Mouse (Mus musculus) myocyte (in vitro differentiated cells): Measurements from ENCODE around the gene Cacna1a. TPM values are rescaled to one million over a fixed set of nuclear protein-coding genes. Genes with fewer than 3 reads are reported as not detected.
A peak's percentile ranks its signal among the peaks of the same experiment; 100 is the strongest.

Source experiments
- H3K27me3 ChIP-seq: one replicate; pipeline ENCODE4 v1.6.1; 2011; ENCODE audit not compliant: control insufficient read depth, insufficient read depth, insufficient read length
- H3K36me3 ChIP-seq: one replicate; pipeline ENCODE4 v1.6.1; 2011; ENCODE audit not compliant: control insufficient read depth, insufficient read depth
- H3K4me2 ChIP-seq: one replicate; pipeline ENCODE4 v1.6.1; 2011; ENCODE audit warnings: low read depth, control low read depth
- H3K4me3 ChIP-seq: one replicate; pipeline ENCODE4 v1.5.1; 2011; ENCODE audit warnings: mild to moderate bottlenecking, control low read depth, moderate library complexity
- H3K79me2 ChIP-seq: one replicate; pipeline ENCODE4 v1.6.1; 2011; ENCODE audit not compliant: control insufficient read depth, insufficient read depth
- H3ac ChIP-seq: one replicate; pipeline ENCODE4 v1.6.1; 2011; ENCODE audit not compliant: control insufficient read depth, insufficient read length
- CEBPB ChIP-seq: IDR thresholded peaks from 2 replicates; pipeline ENCODE4 v1.6.1; 2011; ENCODE audit warnings: mild to moderate bottlenecking, moderate library complexity; ENCODE audit not compliant: poor library complexity, insufficient read depth, severe bottlenecking
- E2F4 ChIP-seq: IDR thresholded peaks from one replicate; pipeline ENCODE4 v1.6.1; 2011; ENCODE audit warnings: mild to moderate bottlenecking, control low read depth, moderate library complexity; ENCODE audit not compliant: insufficient read depth
- MAX ChIP-seq: IDR thresholded peaks from one replicate; pipeline ENCODE4 v1.6.1; 2011; ENCODE audit warnings: low read depth, mild to moderate bottlenecking, control low read depth
- MYOD1 ChIP-seq, 3 experiments: IDR thresholded peaks; one replicate each; pipeline ENCODE4 v1.6.1; 2011; ENCODE audit warnings: control low read depth in 2 of 3, low read depth in 2 of 3, mild to moderate bottlenecking in 2 of 3, moderate library complexity in 1 of 3; ENCODE audit not compliant: insufficient read length in 2 of 3, control insufficient read depth in 1 of 3
- MYOG ChIP-seq, 3 experiments: IDR thresholded peaks; one replicate each; pipeline ENCODE4 v1.6.1; 2011; ENCODE audit warnings: control low read depth in 2 of 3, low read depth in 2 of 3, mild to moderate bottlenecking in 2 of 3; ENCODE audit not compliant: insufficient read length in 2 of 3, control insufficient read depth in 1 of 3, insufficient read depth in 1 of 3
- POLR2A ChIP-seq: IDR thresholded peaks from one replicate; pipeline ENCODE4 v1.6.1; 2011; ENCODE audit warnings: low read depth, mild to moderate bottlenecking, control low read depth, moderate library complexity; ENCODE audit not compliant: insufficient read length
- POLR2AphosphoS2 ChIP-seq: IDR thresholded peaks from one replicate; pipeline ENCODE4 v1.6.1; 2011; ENCODE audit warnings: low read depth, control low read depth; ENCODE audit not compliant: insufficient read length
- REST ChIP-seq: IDR thresholded peaks from one replicate; pipeline ENCODE4 v1.6.1; 2011; ENCODE audit warnings: mild to moderate bottlenecking, control low read depth, moderate library complexity; ENCODE audit not compliant: insufficient read depth, insufficient read length
- SRF ChIP-seq: IDR thresholded peaks from one replicate; pipeline ENCODE4 v1.6.1; 2011; ENCODE audit warnings: low read depth; ENCODE audit not compliant: control insufficient read depth, insufficient read length
- TCF12 ChIP-seq: IDR thresholded peaks from one replicate; pipeline ENCODE4 v1.6.1; 2011; ENCODE audit warnings: mild to moderate bottlenecking, control low read depth; ENCODE audit not compliant: poor library complexity, insufficient read depth, severe bottlenecking
- TCF3 ChIP-seq: IDR thresholded peaks from one replicate; pipeline ENCODE4 v1.6.1; 2011; ENCODE audit warnings: low read depth, control low read depth; ENCODE audit not compliant: insufficient read length
- USF1 ChIP-seq: IDR thresholded peaks from one replicate; pipeline ENCODE4 v1.6.1; 2011; ENCODE audit warnings: low read depth, mild to moderate bottlenecking, control low read depth, moderate library complexity
- polyA plus RNA-seq: library from polyadenylated mRNA; unstranded; fragments of >200 nt; fragmentation: generic; extraction: Trizol; gene quantifications from one replicate; pipeline ENCODE4 v1.2.1, GENCODE M21; 2012; ENCODE audit warnings: missing spikeins

Cacna1a gene
- polyA plus RNA-seq, 1 experiment = 1.8 TPM

DNA sequence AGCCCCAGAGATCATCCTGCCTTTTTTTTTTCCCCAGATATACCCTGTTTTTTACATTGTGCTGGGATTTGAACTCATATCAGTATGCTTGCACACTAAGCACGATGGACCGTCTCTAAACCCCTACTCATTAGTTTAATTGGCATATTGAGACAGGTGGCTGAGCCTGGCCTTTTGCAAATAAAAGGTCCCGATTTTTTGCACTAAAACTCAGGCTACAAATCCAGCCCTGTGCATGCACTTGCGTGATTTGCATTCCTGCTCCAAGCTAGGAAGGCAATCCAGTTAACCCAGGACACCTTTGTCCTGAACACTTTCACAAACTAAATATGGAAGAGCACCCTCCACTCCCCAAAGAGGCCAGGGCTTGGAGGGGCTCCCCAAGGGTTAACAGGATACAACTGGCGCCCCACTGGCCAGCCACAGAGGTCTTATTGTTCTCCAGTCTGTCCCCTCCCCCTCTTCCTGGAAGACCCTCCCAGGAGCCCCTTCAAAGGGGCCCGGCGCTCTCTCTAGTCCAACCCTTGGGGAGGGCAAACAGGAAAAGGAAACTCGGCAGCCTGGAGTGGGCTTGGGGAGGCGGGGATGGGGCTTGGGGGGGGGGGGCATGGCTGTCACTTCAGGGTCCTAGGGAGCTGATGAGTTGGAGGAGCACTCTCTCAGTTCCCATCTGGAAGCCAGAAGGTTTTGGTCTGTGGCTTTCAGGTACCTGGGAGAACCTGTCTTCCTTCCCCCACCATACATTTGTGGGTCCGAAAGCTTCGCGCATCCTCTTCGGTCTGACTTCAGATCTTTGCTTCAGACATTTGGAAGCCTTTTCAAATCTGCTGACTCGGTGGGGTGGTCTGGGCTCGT is 267.3 kb downstream of the Cacna1a start:
- Histone ChIP-seq H3K27me3 (no peaks in the 10 kb centered on the region), H3K4me3 (no peak overlapping the region), H3K36me3 (no peaks in the 10 kb centered on the region), H3ac (no peak overlapping the region), H3K4me2 (no peak overlapping the region), H3K79me2 (peaks cover 2% of the 10 kb centered on the region)
- TF ChIP-seq REST = no peak
- TF ChIP-seq MYOG (IDR thresholded peaks at IDR 0.05; ENCODE audit: control insufficient read depth in 1 of 3, insufficient read depth in 1 of 3, insufficient read length in 2 of 3, low read depth in 2 of 3) = no peak
- TF ChIP-seq POLR2AphosphoS2 = no peak
- TF ChIP-seq E2F4 = no peak
- TF ChIP-seq CEBPB = no peak
- no peak for TF ChIP-seq MYOD1 (IDR thresholded peaks at IDR 0.05; ENCODE audit: control insufficient read depth in 1 of 3, insufficient read length in 2 of 3, low read depth in 2 of 3)
- no peak for TF ChIP-seq POLR2A
- no peak for TF ChIP-seq SRF
- no peak for TF ChIP-seq MAX
- TF ChIP-seq USF1 = no peak
- no peak for TF ChIP-seq TCF3
- no peak for TF ChIP-seq TCF12

DNA sequence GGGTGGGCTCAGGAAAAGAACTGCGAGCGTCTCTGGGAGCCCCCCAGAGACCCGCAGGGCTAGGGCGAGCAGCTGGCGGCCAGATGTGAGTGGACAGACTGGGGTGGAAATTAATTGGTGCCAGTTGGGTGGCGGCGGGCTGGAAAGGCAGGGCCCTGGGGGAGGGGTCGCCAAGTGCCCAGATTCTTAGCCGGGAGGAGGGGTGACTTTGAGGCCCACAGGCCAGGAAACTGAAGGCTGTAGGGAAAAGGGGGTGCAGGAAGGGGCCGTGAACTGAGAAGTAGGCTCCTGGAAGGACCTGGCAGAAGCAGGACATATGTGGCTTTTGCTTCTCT is 267.9 kb downstream of the Cacna1a start:
- no peak overlapping the region for H3ac ChIP-seq
- peaks cover 8% of the 10 kb centered on the region for H3K79me2 ChIP-seq
- H3K36me3 ChIP-seq = no peaks in the 10 kb centered on the region
- TF ChIP-seq TCF12 (no peak), MYOG (IDR thresholded peaks at IDR 0.05; ENCODE audit: control insufficient read depth in 1 of 3, insufficient read depth in 1 of 3, insufficient read length in 2 of 3, low read depth in 2 of 3) (no peak), REST (no peak), USF1 (no peak), MAX (no peak), TCF3 (no peak), MYOD1 (IDR thresholded peaks at IDR 0.05; ENCODE audit: control insufficient read depth in 1 of 3, insufficient read length in 2 of 3, low read depth in 2 of 3) (no peak), E2F4 (no peak), POLR2A (no peak), CEBPB (no peak), SRF (no peak), POLR2AphosphoS2 (no peak)
- H3K27me3 ChIP-seq = no peaks in the 10 kb centered on the region
- H3K4me2 ChIP-seq = peak overlapping the region; percentile 82
- no peak overlapping the region for H3K4me3 ChIP-seq

DNA sequence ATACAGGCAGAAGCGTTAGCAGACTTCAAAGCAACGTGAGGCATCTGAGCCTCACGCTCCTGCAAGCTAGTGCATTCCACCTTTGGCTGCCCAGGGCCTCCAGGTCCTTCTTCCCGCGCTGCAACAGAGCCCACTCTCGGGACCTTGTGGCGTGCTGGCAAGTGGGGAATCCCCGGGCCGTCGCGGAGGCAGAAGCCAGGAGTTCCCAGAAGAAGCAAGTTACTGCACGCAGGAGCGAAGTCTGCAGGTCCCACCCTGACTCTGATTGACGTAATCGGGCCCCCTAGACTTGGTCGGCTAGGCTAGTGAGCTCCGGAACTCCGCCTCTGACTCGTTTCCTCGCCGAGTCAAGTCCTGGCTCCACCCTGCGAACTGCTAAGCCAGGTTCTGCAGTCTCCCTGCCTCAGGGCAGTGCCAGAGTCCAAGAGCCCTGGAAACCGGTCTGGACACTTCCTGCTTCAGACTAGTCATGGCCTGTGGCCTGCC is 268.4 kb downstream of the Cacna1a start:
- Histone ChIP-seq H3K4me2 (peak overlapping the region; percentile 82), H3ac (no peak overlapping the region), H3K4me3 (no peak overlapping the region), H3K27me3 (no peaks in the 10 kb centered on the region), H3K36me3 (no peaks in the 10 kb centered on the region), H3K79me2 (peaks cover 12% of the 10 kb centered on the region)
- TF ChIP-seq POLR2AphosphoS2 (no peak), MYOD1 (IDR thresholded peaks at IDR 0.05; ENCODE audit: control insufficient read depth in 1 of 3, insufficient read length in 2 of 3, low read depth in 2 of 3) (no peak), TCF12 (no peak), CEBPB (no peak)

DNA sequence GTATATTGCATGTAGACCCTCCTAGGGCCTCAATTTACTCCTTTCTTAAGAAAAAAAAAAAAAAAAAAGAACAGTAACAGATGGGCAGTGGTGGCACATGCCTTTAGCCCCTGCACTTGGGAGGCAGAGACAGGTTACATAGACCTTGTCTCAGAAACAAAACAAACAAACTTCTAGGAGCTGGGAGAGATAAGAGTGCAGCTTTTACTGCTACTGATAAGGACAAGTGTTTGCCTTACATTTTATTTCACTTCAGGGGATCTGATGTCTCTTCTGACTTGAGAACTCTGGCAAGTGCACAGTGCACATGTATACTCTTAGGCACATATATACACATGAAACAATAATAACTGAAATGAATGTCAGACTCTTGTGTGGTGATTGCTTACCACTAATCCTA is 269.0 kb downstream of the Cacna1a start:
- Histone ChIP-seq H3K4me2 (peak overlapping the region; percentile 82), H3K36me3 (no peaks in the 10 kb centered on the region), H3ac (no peak overlapping the region), H3K4me3 (no peak overlapping the region), H3K79me2 (peaks cover 17% of the 10 kb centered on the region), H3K27me3 (no peaks in the 10 kb centered on the region)
- TF ChIP-seq SRF (no peak), USF1 (no peak), MAX (no peak), POLR2A (no peak), MYOG (IDR thresholded peaks at IDR 0.05; ENCODE audit: control insufficient read depth in 1 of 3, insufficient read depth in 1 of 3, insufficient read length in 2 of 3, low read depth in 2 of 3) (no peak)

DNA sequence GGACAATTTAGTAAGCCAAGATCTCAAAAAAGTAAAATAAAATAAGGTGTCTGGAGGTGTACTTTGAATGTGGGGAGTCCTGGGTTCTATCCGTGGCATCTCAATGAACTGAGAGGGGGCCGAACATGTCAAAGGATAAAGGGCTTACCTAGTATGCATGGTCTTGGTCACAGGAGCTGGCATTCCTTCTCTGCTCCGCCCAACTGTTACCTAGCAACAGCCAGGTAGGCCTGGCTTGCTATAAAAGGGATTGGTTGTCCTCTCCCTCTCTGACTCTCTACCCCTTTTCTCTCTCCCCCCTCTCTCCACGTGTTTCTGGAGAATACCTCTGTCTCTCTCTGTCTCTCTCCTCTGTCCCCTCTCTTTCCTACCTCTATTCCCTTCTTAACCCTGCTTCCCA is 269.4 kb downstream of the Cacna1a start:
- TF ChIP-seq MAX = no peak
- TF ChIP-seq TCF12 = no peak
- no peak for TF ChIP-seq USF1
- no peak for TF ChIP-seq POLR2A
- no peak for TF ChIP-seq REST
- no peak for TF ChIP-seq MYOD1 (IDR thresholded peaks at IDR 0.05; ENCODE audit: control insufficient read depth in 1 of 3, insufficient read length in 2 of 3, low read depth in 2 of 3)
- H3K36me3 ChIP-seq = no peaks in the 10 kb centered on the region
- H3K27me3 ChIP-seq = no peaks in the 10 kb centered on the region
- peaks cover 21% of the 10 kb centered on the region for H3K79me2 ChIP-seq
- no peak overlapping the region for H3K4me3 ChIP-seq
- no peak overlapping the region for H3K4me2 ChIP-seq
- H3ac ChIP-seq = no peak overlapping the region
